Mouse (Mus musculus) thymus, postnatal 0 days (tissue): ENCODE results near the gene Ube2r2. TPM values are rescaled to one million over a fixed set of nuclear protein-coding genes. Genes with fewer than 3 reads are reported as not detected.

ENCODE experiments used
- DNase-seq: peaks from one replicate; pipeline ENCODE4 v3.0.0-alpha.2; 2015; ENCODE audit warnings: low spot score
- polyA plus RNA-seq: library from polyadenylated mRNA; unstranded; fragments of >200 nt; fragmentation: Nextera tagmentation; extraction: Ambion mirVana; gene quantifications from 2 replicates; pipeline ENCODE4 v1.2.1, GENCODE M21; 2015

The Ube2r2 gene
- polyA plus RNA-seq, 1 experiment from 2014 or later = 56.1 TPM

- DNase-seq = no peak
These were observed 35.4 kb downstream of the Ube2r2 start for GRCm38 (mm10) chr4:41170970-41171369.

GRCm38 (mm10) chr4:41174631-41175030 is 39.1 kb downstream of the Ube2r2 start:
- DNase-seq = no peak

- DNase-seq = no peak
These were observed 44.5 kb downstream of the Ube2r2 start for GRCm38 (mm10) chr4:41179825-41180725.

- DNase-seq = no peak
These were observed 54.3 kb downstream of the Ube2r2 start for GRCm38 (mm10) chr4:41189809-41190208.

- no peak for DNase-seq
These were observed 57.3 kb downstream of the Ube2r2 start for GRCm38 (mm10) chr4:41192544-41193512.

GRCm38 (mm10) chr4:41195328-41195727 is 59.8 kb downstream of the Ube2r2 start:
- DNase-seq = no peak

GRCm38 (mm10) chr4:41196861-41197610 is 61.5 kb downstream of the Ube2r2 start:
- no peak for DNase-seq

- no peak for DNase-seq
These were observed 66.6 kb downstream of the Ube2r2 start for GRCm38 (mm10) chr4:41202135-41202534.

GRCm38 (mm10) chr4:41205751-41206150 is 70.2 kb downstream of the Ube2r2 start:
- no peak for DNase-seq

- DNase-seq = no peak
These were observed 72.5 kb downstream of the Ube2r2 start for GRCm38 (mm10) chr4:41208050-41208449.

GRCm38 (mm10) chr4:41225412-41225811 is 89.9 kb downstream of the Ube2r2 start:
- DNase-seq = peak; percentile 33

GRCm38 (mm10) chr4:41226351-41226750 is 90.8 kb downstream of the Ube2r2 start:
- peak; percentile 61 for DNase-seq

- no peak for DNase-seq
These were observed 100.1 kb downstream of the Ube2r2 start for GRCm38 (mm10) chr4:41235621-41236020.

- DNase-seq = peak; percentile 20
These were observed 105.4 kb downstream of the Ube2r2 start for GRCm38 (mm10) chr4:41240916-41241315.

Other genes with a start within 250 kb of the Ube2r2 start
- 2.4 and 2.6 TPM in 2 replicates for gene Spink4, start 215.7 kb upstream of the Ube2r2 start, polyA plus RNA-seq
- gene Bag1, start 187.4 kb upstream of the Ube2r2 start, polyA plus RNA-seq = 185 and 190 TPM in 2 replicates
- gene Chmp5, start 187.3 kb upstream of the Ube2r2 start, polyA plus RNA-seq = 131 and 141 TPM in 2 replicates
- 63.5 and 65.6 TPM in 2 replicates for gene Nfx1, start 164.8 kb upstream of the Ube2r2 start, polyA plus RNA-seq
- gene Aqp7, start 87.6 kb upstream of the Ube2r2 start, polyA plus RNA-seq = 0.86 and 1.7 TPM in 2 replicates
- gene Aqp3, start 37.6 kb upstream of the Ube2r2 start, polyA plus RNA-seq = 5.6 and 9.1 TPM in 2 replicates
- 12.1 and 15.8 TPM in 2 replicates for gene Nol6, start 11.3 kb upstream of the Ube2r2 start, polyA plus RNA-seq
- 32.1 and 37.7 TPM in 2 replicates for gene Ubap2, start 139.4 kb downstream of the Ube2r2 start, polyA plus RNA-seq
- gene Dcaf12, start 179.1 kb downstream of the Ube2r2 start, polyA plus RNA-seq = 53.3 and 54.4 TPM in 2 replicates
- 37.2 and 43.2 TPM in 2 replicates for gene Ubap1, start 213.3 kb downstream of the Ube2r2 start, polyA plus RNA-seq